Mouse (Mus musculus) right cerebral cortex, adult 2 months (tissue): ENCODE measurements at regions not wholly inside any gene's neighbourhood (a gene's known extent, or its start where the extent isn't known, plus 50 kb on each side); places are given as distances from the start of the nearest gene placed in this dataset.

Experiments
- DNase-seq, 2 experiments: peaks; one replicate each; pipeline ENCODE4 v3.0.0; 2021 to 2022; ENCODE audit warnings: low spot score in 2 of 2

DNA sequence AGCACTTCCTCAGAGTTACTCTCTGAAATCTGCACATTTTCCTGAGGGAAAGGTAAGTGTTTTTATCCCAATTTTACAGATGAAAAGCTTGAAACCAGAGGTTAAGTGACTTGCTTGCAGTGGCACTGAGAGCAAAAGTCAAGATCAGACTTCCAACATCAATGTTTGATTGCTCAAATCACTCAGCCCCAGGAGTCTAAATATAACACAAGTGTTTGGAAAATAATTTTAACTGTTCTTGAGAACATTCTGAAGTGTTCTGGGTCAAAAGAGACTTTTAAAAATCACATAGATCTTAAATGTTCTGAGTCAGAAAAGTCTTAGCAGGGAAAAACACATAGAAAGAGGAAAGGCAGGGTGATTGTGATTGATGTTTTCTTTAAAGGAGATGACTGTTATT, 848.6 kb upstream of the Cntnap5a start:
- DNase-seq, result no peak

DNA sequence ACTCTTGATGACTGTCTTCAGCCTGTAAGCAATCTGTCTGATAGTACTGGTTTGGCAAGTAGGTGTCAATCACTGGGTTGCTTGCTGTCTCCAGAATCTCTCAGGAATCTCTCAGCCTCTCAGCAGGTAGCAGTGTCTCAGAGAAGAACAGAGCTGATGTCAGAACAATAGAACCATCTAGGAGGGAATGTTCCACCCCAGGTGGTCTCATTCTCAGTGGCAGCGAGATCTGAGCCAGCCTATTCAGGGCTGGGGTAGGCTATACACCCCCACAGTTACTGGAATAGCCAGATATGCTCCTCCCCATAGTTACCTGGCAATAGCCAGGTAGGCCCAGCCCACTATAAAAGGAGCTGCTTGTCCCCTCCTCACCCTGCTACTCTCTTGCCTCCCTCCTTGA, 834.9 kb upstream of the Cntnap5a start:
- no peak for DNase-seq

DNA sequence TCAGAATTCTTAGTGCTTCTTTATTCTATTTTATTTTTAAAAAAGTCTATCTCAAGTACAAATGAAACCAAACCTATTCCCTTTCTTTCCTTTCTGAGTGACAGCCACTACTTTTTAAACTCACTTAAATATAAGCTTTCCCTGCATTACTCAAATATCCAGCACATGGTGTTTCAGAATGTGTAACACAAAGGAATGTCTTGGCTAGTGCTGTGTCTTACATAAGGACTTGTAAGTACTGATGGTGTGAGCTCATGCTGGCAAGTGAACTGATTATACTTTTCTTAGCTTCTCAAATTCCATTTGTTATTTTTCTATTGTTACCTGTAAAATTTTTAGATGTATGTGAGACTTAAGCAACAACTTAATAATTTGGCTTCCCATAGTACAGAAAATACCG, 823.6 kb upstream of the Cntnap5a start:
- no peak for DNase-seq

DNA sequence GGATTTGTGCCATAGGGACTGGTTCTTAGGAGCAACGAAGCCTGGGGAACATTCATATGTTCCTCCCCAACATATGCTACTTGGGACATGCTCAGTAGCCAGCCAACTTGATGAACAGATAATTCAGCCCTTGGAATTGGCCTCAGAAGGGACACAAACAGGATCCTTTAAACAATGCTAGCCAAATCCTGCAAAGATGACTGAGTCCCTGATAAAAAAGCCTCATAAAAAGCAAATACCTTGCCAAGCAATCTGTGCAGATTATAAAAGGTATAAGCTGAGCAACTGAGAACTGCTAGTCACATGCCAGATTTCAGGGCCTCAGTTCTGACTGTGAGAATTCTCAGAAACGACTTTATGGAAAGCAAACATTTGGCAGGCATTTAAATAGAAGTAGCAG, 821.6 kb upstream of the Cntnap5a start:
- peak; percentile 2 to 4 for DNase-seq

DNA sequence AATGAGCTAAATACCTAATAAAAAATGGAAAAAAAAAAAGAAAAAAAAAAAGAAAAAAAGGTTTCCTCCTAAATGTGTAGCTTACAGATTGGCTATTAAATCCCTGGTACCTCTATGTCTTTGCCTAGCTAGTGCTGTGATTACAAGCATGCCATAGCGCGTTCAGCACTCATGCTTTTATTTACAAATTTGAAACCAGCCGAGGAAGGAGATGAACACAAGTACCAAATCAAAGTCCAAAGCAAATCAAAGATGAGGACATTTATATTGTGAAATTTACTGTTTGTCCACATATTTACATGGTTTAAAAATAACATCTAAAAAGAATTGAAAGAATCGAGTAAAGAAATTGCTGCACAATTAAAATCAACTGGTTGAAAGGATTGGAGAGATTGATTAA, 808.8 kb upstream of the Cntnap5a start:
- DNase-seq, result no peak
